Mouse (Mus musculus) kidney, adult 2 months (tissue): ENCODE measurements around the gene Cx3cr1.

Experiments used
- CTCF ChIP-seq: fragments of 200-500 bp; conservative IDR thresholded peaks from 2 replicates; pipeline ENCODE4 v1.5.1; 2011; ENCODE audit warnings: low read depth, mild to moderate bottlenecking, control low read depth, low read length, moderate library complexity, mixed read lengths; ENCODE audit not compliant: insufficient read depth, insufficient read length
- POLR2A ChIP-seq: fragments of 200-500 bp; IDR thresholded peaks from one replicate; pipeline ENCODE4 v1.6.1; 2011; ENCODE audit warnings: low read depth, low read length, control low read depth

- TF ChIP-seq POLR2A (no peak), CTCF (no peak)
Measured at GRCm38 (mm10) chr9:120091086-120091485, 21.4 kb upstream of the Cx3cr1 start.
